Comparison of ENCODE assay signal across 8 mouse cellular contexts in genomic region chr7:141131904-141132755, GRCm38 (mm10). TPM values are rescaled to one million over a fixed set of nuclear protein-coding genes. Genes with fewer than 3 reads are reported as not detected.
A peak's percentile ranks its signal among the peaks of the same experiment; 100 is the strongest.
DNase-seq lines count a peak whose midpoint lies in the region; ATAC-seq and TF ChIP-seq lines count a peak whose summit lies in the region.

No protein-coding gene starts in this region.

- TF ChIP-seq POLR2A in heart, adult 2 months (IDR thresholded peaks at IDR 0.05; ENCODE audit: insufficient read depth, low read depth, low read length) = no peak

- H3K9me3 ChIP-seq in intestine, embryonic 15.5 days = no peaks in the 10 kb centered on the region
- no peaks in the 10 kb centered on the region for H3K9me3 ChIP-seq in midbrain, embryonic 11.5 days (ENCODE audit: control insufficient read depth, low read length)

- no peaks in the 10 kb centered on the region for H3K27me3 ChIP-seq in heart, adult 2 months (ENCODE audit: control insufficient read depth, insufficient read depth, low read length)
- H3K27me3 ChIP-seq in intestine, embryonic 15.5 days (replicated peaks) = no peaks in the 10 kb centered on the region
- no peaks in the 10 kb centered on the region for H3K27me3 ChIP-seq in midbrain, embryonic 11.5 days (ENCODE audit: control insufficient read depth, insufficient read depth, low read length)

- 59% methylated on average over 12 of the region's 12 CpGs for WGBS in heart, adult 2 months
- 53% methylated on average over 12 of the region's 12 CpGs for WGBS in intestine, embryonic 15.5 days
- WGBS in midbrain, embryonic 11.5 days = 60% methylated on average over 12 of the region's 12 CpGs

- no peak for DNase-seq in heart, adult 2 months
- DNase-seq in heart, adult 8-10 months (ENCODE audit: low spot score) = no peak
- peak; percentile 85 for DNase-seq in midbrain, embryonic 11.5 days (ENCODE audit: low spot score, missing footprints)
- no peak for DNase-seq in right cerebral cortex, postnatal 14 days
- DNase-seq in layer of hippocampus, adult 8-10 months (ENCODE audit: low spot score in 2 of 2) = no peak
- DNase-seq in cerebellum, adult 8-10 months = no peak

- H3K4me2 ChIP-seq in intestine, embryonic 15.5 days (replicated peaks) = peak overlapping the region; percentile 84
- peak overlapping the region; percentile 79 for H3K4me2 ChIP-seq in midbrain, embryonic 11.5 days

- H3K9ac ChIP-seq in heart, adult 2 months (ENCODE audit: low read depth, low read length) = peak overlapping the region; percentile 96
- peak overlapping the region; percentile 96 for H3K9ac ChIP-seq in intestine, embryonic 15.5 days
- peak overlapping the region; percentile 87 for H3K9ac ChIP-seq in midbrain, embryonic 11.5 days (ENCODE audit: low read length)

- TF ChIP-seq EP300 in heart, adult 2 months (IDR thresholded peaks at IDR 0.05; ENCODE audit: insufficient read depth, low read depth, low read length) = no peak

- intact Hi-C loops in heart, adult 2 months (cut with DNase I) = no loop called here

- no peak overlapping the region for H3K27ac ChIP-seq in heart, adult 2 months
- H3K27ac ChIP-seq in intestine, embryonic 15.5 days = no peak overlapping the region
- H3K27ac ChIP-seq in midbrain, embryonic 11.5 days (ENCODE audit: low read depth, low read length) = no peak overlapping the region

- no peak for TF ChIP-seq CTCF in heart, adult 2 months (IDR thresholded peaks at IDR 0.05)

- peaks cover 6% of the 10 kb centered on the region for H3K4me1 ChIP-seq in heart, adult 2 months (ENCODE audit: control insufficient read depth, insufficient read depth, low read length)
- peaks cover 15% of the 10 kb centered on the region for H3K4me1 ChIP-seq in intestine, embryonic 15.5 days (replicated peaks)
- H3K4me1 ChIP-seq in midbrain, embryonic 11.5 days (ENCODE audit: control insufficient read depth, insufficient read depth, low read length) = peaks cover 9% of the 10 kb centered on the region

- H3K79me2 ChIP-seq in heart, adult 2 months (replicated peaks; ENCODE audit: control insufficient read depth, insufficient read depth, low read length) = peaks cover 3% of the 10 kb centered on the region; the same call in 1 of the 2 replicates

- H3K36me3 ChIP-seq in heart, adult 2 months (ENCODE audit: control insufficient read depth, insufficient read depth, low read length) = no peaks in the 10 kb centered on the region; the same call in 1 of the 2 replicates
- peaks cover 8% of the 10 kb centered on the region for H3K36me3 ChIP-seq in intestine, embryonic 15.5 days
- peaks cover 16% of the 10 kb centered on the region for H3K36me3 ChIP-seq in midbrain, embryonic 11.5 days (ENCODE audit: control insufficient read depth, insufficient read depth, low read length)

- peak; percentile 39; the same call in 1 of the 2 replicates for ATAC-seq in common myeloid progenitor, adult 5-6 weeks (replicated peaks; ENCODE audit: low read depth, poor library complexity, severe bottlenecking)
- ATAC-seq in intestine, embryonic 15.5 days = peak; percentile 37; the same call in 1 of the 2 replicates
- no peak for ATAC-seq in midbrain, embryonic 11.5 days (ENCODE audit: low FRiP score)

- peak overlapping the region; percentile 100 for H3K4me3 ChIP-seq in heart, adult 2 months
- peak overlapping the region; percentile 99 for H3K4me3 ChIP-seq in intestine, embryonic 15.5 days (replicated peaks)
- H3K4me3 ChIP-seq in midbrain, embryonic 11.5 days (ENCODE audit: low read depth, low read length) = peak overlapping the region; percentile 77

RNA-seq across cellular contexts. Expression of gene Ptdss2, which starts 9.9 kb away (rescaled TPM):
- 10 to 100 TPM; 25.9 to 29.7 TPM for total RNA-seq in heart, adult 2 months (2021)
- 22.4 and 39.2 TPM in 2 replicates for polyA plus RNA-seq in heart, adult 2 months (2012; rRNA removed)
- total RNA-seq in heart, adult 8-10 months (2022) = 10 to 100 TPM; 28.0 to 35.8 (median 29.7) TPM
- total RNA-seq in common myeloid progenitor, adult 5-6 weeks (2017) = 12.8 and 16.6 TPM in 2 replicates
- polyA plus RNA-seq in intestine, embryonic 15.5 days (2015; fragmentation: Nextera tagmentation; extraction: Ambion mirVana) = 58.0 and 59.7 TPM in 2 replicates
- 68.6 and 70.7 TPM in 2 replicates for polyA plus RNA-seq in midbrain, embryonic 11.5 days (2014; fragmentation: Nextera tagmentation; extraction: Ambion mirVana)
- total RNA-seq in layer of hippocampus, adult 8-10 months (2022) = 10 to 100 TPM; 39.5 to 57.5 (median 54.0) TPM

RNA-seq across cellular contexts. Expression of gene Ano9, which starts 14.5 kb away (rescaled TPM):
- total RNA-seq in heart, adult 2 months (2021) = under 1 TPM in 1 of 2 experiments, not detected in 1; 0.39 TPM
- 0.09 and 0.53 TPM in 2 replicates for polyA plus RNA-seq in heart, adult 2 months (2012; rRNA removed)
- total RNA-seq in heart, adult 8-10 months (2022) = under 1 TPM in 3 of 4 experiments, not detected in 1; 0.08 to 0.41 (median 0.14) TPM
- total RNA-seq in common myeloid progenitor, adult 5-6 weeks (2017) = not detected in 2 replicates
- 29.5 and 35.3 TPM in 2 replicates for polyA plus RNA-seq in intestine, embryonic 15.5 days (2015; fragmentation: Nextera tagmentation; extraction: Ambion mirVana)
- polyA plus RNA-seq in midbrain, embryonic 11.5 days (2014; fragmentation: Nextera tagmentation; extraction: Ambion mirVana) = 0.12 TPM in 1 of 2 replicates, not detected in the other
- total RNA-seq in layer of hippocampus, adult 8-10 months (2022) = not detected

RNA-seq across cellular contexts. Expression of gene Sigirr, which starts 31.8 kb away (rescaled TPM):
- total RNA-seq in heart, adult 2 months (2021) = 1 to 10 TPM; 4.5 to 7.0 TPM
- polyA plus RNA-seq in heart, adult 2 months (2012; rRNA removed) = 9.4 and 10.2 TPM in 2 replicates
- total RNA-seq in heart, adult 8-10 months (2022) = 1 to 10 TPM; 4.8 to 6.5 (median 5.6) TPM
- 17.7 and 26.1 TPM in 2 replicates for total RNA-seq in common myeloid progenitor, adult 5-6 weeks (2017)
- polyA plus RNA-seq in intestine, embryonic 15.5 days (2015; fragmentation: Nextera tagmentation; extraction: Ambion mirVana) = 17.8 and 20.5 TPM in 2 replicates
- 1.2 and 1.8 TPM in 2 replicates for polyA plus RNA-seq in midbrain, embryonic 11.5 days (2014; fragmentation: Nextera tagmentation; extraction: Ambion mirVana)
- 1 to 10 TPM; 2.6 to 3.1 (median 2.9) TPM for total RNA-seq in layer of hippocampus, adult 8-10 months (2022)

RNA-seq across cellular contexts. Expression of gene Rnh1, which starts 40.5 kb away (rescaled TPM):
- 10 to 100 TPM; 62.9 to 73.9 TPM for total RNA-seq in heart, adult 2 months (2021)
- 73.2 and 96.7 TPM in 2 replicates for polyA plus RNA-seq in heart, adult 2 months (2012; rRNA removed)
- total RNA-seq in heart, adult 8-10 months (2022) = 10 to 100 TPM; 71.3 to 75.2 (median 72.9) TPM
- 42.0 and 54.6 TPM in 2 replicates for total RNA-seq in common myeloid progenitor, adult 5-6 weeks (2017)
- 123 and 155 TPM in 2 replicates for polyA plus RNA-seq in intestine, embryonic 15.5 days (2015; fragmentation: Nextera tagmentation; extraction: Ambion mirVana)
- 54.6 and 56.7 TPM in 2 replicates for polyA plus RNA-seq in midbrain, embryonic 11.5 days (2014; fragmentation: Nextera tagmentation; extraction: Ambion mirVana)
- total RNA-seq in layer of hippocampus, adult 8-10 months (2022) = 10 to 100 TPM; 37.5 to 49.4 (median 42.2) TPM

RNA-seq across cellular contexts. Expression of gene Pkp3, which starts 54.1 kb away (rescaled TPM):
- under 1 TPM; 0.20 to 0.21 TPM for total RNA-seq in heart, adult 2 months (2021)
- 0.35 and 1.6 TPM in 2 replicates for polyA plus RNA-seq in heart, adult 2 months (2012; rRNA removed)
- total RNA-seq in heart, adult 8-10 months (2022) = under 1 TPM; 0.19 to 0.35 (median 0.27) TPM
- 0.19 and 3.4 TPM in 2 replicates for total RNA-seq in common myeloid progenitor, adult 5-6 weeks (2017)
- 24.6 and 26.1 TPM in 2 replicates for polyA plus RNA-seq in intestine, embryonic 15.5 days (2015; fragmentation: Nextera tagmentation; extraction: Ambion mirVana)
- polyA plus RNA-seq in midbrain, embryonic 11.5 days (2014; fragmentation: Nextera tagmentation; extraction: Ambion mirVana) = 0.82 and 0.84 TPM in 2 replicates
- total RNA-seq in layer of hippocampus, adult 8-10 months (2022) = not detected
